Mouse (Mus musculus): ENCODE data around the gene Chd2. TPM values are rescaled to one million over a fixed set of nuclear protein-coding genes. Genes with fewer than 3 reads are reported as not detected.

Gene Chd2
- total RNA-seq (2014; rRNA removed) (34.0 and 34.4 TPM in 2 replicates), polyA plus RNA-seq (2015; fragmentation: Nextera tagmentation; extraction: Ambion mirVana) (33.2 and 43.8 TPM in 2 replicates)

DNA sequence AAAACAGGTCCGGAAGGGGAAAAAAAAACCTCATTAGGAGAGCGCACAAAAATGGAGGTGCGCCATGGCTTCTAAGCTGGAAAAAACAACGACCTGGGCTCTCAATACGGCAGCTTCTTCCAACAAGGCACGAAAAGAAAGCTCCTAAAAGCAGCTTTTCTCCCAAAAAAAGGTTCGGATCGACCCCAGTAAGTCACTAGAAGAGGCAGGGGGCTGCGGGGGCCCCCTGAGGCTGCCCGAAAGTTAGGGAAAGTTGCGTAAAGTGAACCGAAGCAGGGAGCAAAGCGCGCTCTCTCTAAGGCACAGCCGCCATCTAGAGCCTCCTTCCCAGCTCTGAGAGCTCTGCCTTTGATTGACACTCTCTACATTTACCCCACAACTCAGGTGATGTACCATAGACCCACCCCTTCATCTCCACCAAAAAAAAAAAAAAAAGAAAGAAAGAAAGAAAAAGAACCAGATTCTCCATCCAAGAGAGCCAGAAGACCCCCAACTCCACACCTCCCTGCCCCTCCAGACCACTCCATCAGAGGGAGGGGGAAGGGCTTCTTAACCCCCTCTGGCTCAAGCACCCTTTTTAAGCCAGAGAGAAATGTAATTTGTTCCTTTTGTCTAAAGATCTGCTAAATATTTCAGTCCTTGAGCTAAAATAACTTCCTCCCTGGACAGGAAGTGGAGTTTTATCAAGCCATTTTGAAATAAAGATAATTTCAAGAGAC is at the start of gene Chd2:
Chd2 (minus strand) TSS at position 419 of the 719 bp plus-strand sequence.
- ATAC-seq (ENCODE audit: low FRiP score) = 0 out of 2 replicates have a peak, but pooled peaks have one; percentile 31
- under 1% methylated on average over 15 of the region's 15 CpGs for WGBS
- no peak for TF ChIP-seq CTCF (IDR thresholded peaks at IDR 0.05)
- DNase-seq (ENCODE audit: low spot score) = peak; percentile 87
- H3K9me3 ChIP-seq (ENCODE audit: low read length) = no peaks in the 10 kb centered on the region
- peak within 1 kb of the TSS; percentile 45 for H3K4me3 ChIP-seq (ENCODE audit: low read depth, low read length)
- H3K36me3 ChIP-seq (ENCODE audit: insufficient read depth, low read length) = no peaks in the 10 kb centered on the region
- no peaks in the 10 kb centered on the region for H3K4me1 ChIP-seq (ENCODE audit: insufficient read depth, low read length)
- peak within 1 kb of the TSS; percentile 90 for H3K27ac ChIP-seq (ENCODE audit: low read depth, low read length)
- peak within 1 kb of the TSS; percentile 48 for H3K4me2 ChIP-seq (ENCODE audit: low read depth, low read length, poor library complexity, severe bottlenecking)
- H3K9ac ChIP-seq (replicated peaks; ENCODE audit: low read length, poor library complexity, severe bottlenecking) = peak within 1 kb of the TSS; percentile 70
- no peaks in the 10 kb centered on the region for H3K27me3 ChIP-seq (ENCODE audit: insufficient read depth, low read length)

DNA sequence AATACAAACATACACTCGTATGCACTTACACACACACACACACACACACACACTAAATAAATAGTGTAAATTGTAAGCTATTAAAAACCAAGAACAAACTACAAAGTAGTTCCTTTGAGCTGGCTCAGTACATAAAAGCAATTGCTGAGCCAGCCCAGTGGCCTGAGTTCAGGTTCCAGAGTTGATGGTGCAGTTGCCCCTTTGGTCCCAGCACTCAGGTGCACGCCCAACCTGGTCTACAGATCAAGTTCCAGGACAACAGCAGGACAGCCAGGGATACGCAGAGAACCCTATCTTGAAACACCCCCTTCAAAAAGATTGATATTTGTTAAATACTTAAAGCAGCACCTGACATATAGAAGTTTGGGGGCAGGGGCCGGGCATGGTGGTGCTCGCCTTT is 49.1 kb upstream of the Chd2 start:
- no peaks in the 10 kb centered on the region for H3K27me3 ChIP-seq (ENCODE audit: insufficient read depth, low read length)
- H3K36me3 ChIP-seq (ENCODE audit: insufficient read depth, low read length) = no peaks in the 10 kb centered on the region
- H3K4me3 ChIP-seq (ENCODE audit: low read depth, low read length) = no peak overlapping the region
- H3K9ac ChIP-seq (replicated peaks; ENCODE audit: low read length, poor library complexity, severe bottlenecking) = no peak overlapping the region
- 94% methylated on average over 5 of the region's 5 CpGs for WGBS
- H3K27ac ChIP-seq (ENCODE audit: low read depth, low read length) = no peak overlapping the region
- no peaks in the 10 kb centered on the region for H3K9me3 ChIP-seq (ENCODE audit: low read length)
- TF ChIP-seq CTCF (IDR thresholded peaks at IDR 0.05) = no peak
- no peak overlapping the region for H3K4me2 ChIP-seq (ENCODE audit: low read depth, low read length, poor library complexity, severe bottlenecking)
- peaks cover 12% of the 10 kb centered on the region for H3K4me1 ChIP-seq (ENCODE audit: insufficient read depth, low read length)
- DNase-seq (ENCODE audit: low spot score) (no peak), ATAC-seq (ENCODE audit: low FRiP score) (no peak)

DNA sequence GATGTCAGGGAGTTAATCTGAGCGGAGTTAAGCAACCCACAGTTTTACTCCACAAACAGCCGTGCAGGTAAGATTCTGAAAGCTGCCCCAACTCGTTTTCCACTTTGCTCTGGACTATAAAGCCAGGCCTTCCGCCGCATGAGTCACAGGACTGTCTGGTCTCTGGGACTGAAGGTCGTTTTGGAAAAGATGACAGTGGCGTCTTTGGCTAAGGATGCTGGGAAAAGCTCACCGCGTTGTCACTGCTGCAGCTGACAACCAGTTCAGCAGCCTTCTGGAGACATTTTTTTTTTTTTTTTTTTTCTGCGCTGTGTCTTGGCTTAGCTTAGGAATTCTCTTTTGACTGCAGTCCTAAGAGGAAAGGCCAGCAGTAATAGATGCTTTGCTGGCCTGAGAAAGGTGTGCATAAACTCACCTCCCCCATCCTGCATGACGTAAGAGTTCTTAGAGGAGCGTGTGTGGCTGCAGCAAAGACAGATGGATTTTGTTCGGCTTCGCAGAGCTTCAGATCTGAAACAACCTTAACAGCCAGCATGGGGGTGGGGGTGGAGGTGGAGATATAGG is 47.7 kb upstream of the Chd2 start:
- Histone ChIP-seq H3K9ac (replicated peaks; ENCODE audit: low read length, poor library complexity, severe bottlenecking) (no peak overlapping the region), H3K27me3 (ENCODE audit: insufficient read depth, low read length) (no peaks in the 10 kb centered on the region), H3K36me3 (ENCODE audit: insufficient read depth, low read length) (no peaks in the 10 kb centered on the region), H3K4me1 (ENCODE audit: insufficient read depth, low read length) (peaks cover 12% of the 10 kb centered on the region; the same call in 1 of the 2 replicates), H3K4me2 (ENCODE audit: low read depth, low read length, poor library complexity, severe bottlenecking) (no peak overlapping the region), H3K9me3 (ENCODE audit: low read length) (no peaks in the 10 kb centered on the region), H3K27ac (ENCODE audit: low read depth, low read length) (peak overlapping the region; percentile 65), H3K4me3 (ENCODE audit: low read depth, low read length) (no peak overlapping the region)
- no peak for TF ChIP-seq CTCF (IDR thresholded peaks at IDR 0.05)
- DNase-seq (ENCODE audit: low spot score) (peak; percentile 67), ATAC-seq (ENCODE audit: low FRiP score) (peak; percentile 50)
- 39% methylated on average over 14 of the region's 14 CpGs for WGBS

DNA sequence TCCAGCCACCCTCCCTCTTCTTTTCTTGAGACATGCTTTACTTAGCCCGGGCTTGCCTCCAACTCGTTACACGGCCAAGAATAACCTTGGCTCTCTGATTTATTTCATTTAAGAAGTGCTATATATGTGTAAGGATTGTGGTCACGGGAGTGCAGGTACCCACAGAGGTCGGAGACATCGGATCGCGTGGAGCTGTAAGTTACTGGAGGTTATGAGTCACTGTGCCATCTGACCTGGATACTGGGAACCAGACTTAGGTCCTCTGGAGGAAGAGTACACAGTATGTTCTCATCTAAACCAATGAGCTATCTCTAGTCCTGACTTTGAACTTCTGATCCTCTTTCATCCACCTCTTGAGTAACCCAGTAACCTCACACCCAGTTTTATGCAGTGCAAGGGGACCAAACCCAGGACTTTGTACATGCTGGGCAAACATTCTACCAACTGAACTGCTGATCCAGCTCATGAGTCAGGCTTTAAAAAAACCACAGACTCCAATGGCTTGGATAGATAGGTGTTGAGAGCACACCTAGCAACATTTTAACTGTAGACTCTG is 46.8 kb upstream of the Chd2 start:
- no peaks in the 10 kb centered on the region for H3K36me3 ChIP-seq (ENCODE audit: insufficient read depth, low read length)
- H3K9ac ChIP-seq (replicated peaks; ENCODE audit: low read length, poor library complexity, severe bottlenecking) = no peak overlapping the region
- H3K4me1 ChIP-seq (ENCODE audit: insufficient read depth, low read length) = peaks cover 9% of the 10 kb centered on the region; the same call in 1 of the 2 replicates
- WGBS = 90% methylated on average over 8 of the region's 8 CpGs
- H3K9me3 ChIP-seq (ENCODE audit: low read length) = no peaks in the 10 kb centered on the region
- H3K27ac ChIP-seq (ENCODE audit: low read depth, low read length) = peak overlapping the region; percentile 65; the same call in 1 of the 2 replicates
- no peak for DNase-seq (ENCODE audit: low spot score)
- H3K4me3 ChIP-seq (ENCODE audit: low read depth, low read length) = no peak overlapping the region
- no peak for TF ChIP-seq CTCF (IDR thresholded peaks at IDR 0.05)
- H3K4me2 ChIP-seq (ENCODE audit: low read depth, low read length, poor library complexity, severe bottlenecking) = no peak overlapping the region
- H3K27me3 ChIP-seq (ENCODE audit: insufficient read depth, low read length) = no peaks in the 10 kb centered on the region
- no peak for ATAC-seq (ENCODE audit: low FRiP score)

DNA sequence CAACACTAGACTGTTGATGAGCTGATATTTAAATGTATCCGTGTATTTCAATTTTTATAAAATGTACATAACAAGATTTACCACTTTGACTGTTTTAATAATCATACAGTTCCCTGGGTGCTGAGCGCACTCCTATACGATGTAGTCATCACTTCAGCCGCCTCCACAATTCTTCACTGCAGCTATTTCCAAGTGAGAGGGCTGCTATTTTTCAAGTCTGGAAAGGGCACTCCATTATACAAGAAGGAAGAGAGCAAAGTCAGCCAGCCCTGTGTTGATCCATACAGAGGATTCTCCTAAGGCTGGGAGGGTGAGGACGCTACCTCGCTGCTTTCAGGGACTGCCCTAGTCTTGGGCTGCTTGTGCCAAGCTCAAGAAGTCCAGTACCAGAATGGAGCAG is 45.1 kb upstream of the Chd2 start:
- DNase-seq (ENCODE audit: low spot score) (no peak), ATAC-seq (ENCODE audit: low FRiP score) (no peak)
- no peak overlapping the region for H3K27ac ChIP-seq (ENCODE audit: low read depth, low read length)
- no peaks in the 10 kb centered on the region for H3K27me3 ChIP-seq (ENCODE audit: insufficient read depth, low read length)
- no peaks in the 10 kb centered on the region for H3K9me3 ChIP-seq (ENCODE audit: low read length)
- TF ChIP-seq CTCF (IDR thresholded peaks at IDR 0.05) = no peak
- H3K9ac ChIP-seq (replicated peaks; ENCODE audit: low read length, poor library complexity, severe bottlenecking) = no peak overlapping the region
- H3K4me3 ChIP-seq (ENCODE audit: low read depth, low read length) = no peak overlapping the region
- 90% methylated on average over 6 of the region's 6 CpGs for WGBS
- no peaks in the 10 kb centered on the region for H3K36me3 ChIP-seq (ENCODE audit: insufficient read depth, low read length)
- no peak overlapping the region for H3K4me2 ChIP-seq (ENCODE audit: low read depth, low read length, poor library complexity, severe bottlenecking)
- H3K4me1 ChIP-seq (ENCODE audit: insufficient read depth, low read length) = peaks cover 9% of the 10 kb centered on the region; the same call in 1 of the 2 replicates

DNA sequence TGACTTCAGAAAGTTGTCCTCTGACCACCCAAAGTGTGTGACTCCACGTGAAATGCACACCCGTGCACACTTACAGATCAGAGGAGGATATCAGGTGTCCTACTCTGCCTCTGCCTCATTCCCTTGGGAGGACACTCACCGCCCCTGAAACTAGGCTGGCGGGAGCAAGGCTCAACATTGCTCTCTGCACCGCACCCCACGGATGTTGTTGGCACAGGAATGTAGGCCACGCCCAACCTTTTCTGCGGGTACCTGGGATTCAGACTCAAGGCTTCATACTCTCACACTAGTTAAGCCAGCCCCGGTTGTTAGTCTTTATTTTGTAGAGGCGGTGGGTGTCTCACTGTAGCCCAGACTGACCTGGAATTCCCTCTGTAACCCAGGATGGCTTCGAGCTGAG is 44.6 kb upstream of the Chd2 start:
- no peak for ATAC-seq (ENCODE audit: low FRiP score)
- H3K4me1 ChIP-seq (ENCODE audit: insufficient read depth, low read length) = peaks cover 9% of the 10 kb centered on the region; the same call in 1 of the 2 replicates
- WGBS = 79% methylated on average over 11 of the region's 11 CpGs

More for the DNA sequence above, 44.6 kb upstream of the Chd2 start:
- no peak for TF ChIP-seq CTCF (IDR thresholded peaks at IDR 0.05)
- H3K27ac ChIP-seq (ENCODE audit: low read depth, low read length) = no peak overlapping the region
- no peaks in the 10 kb centered on the region for H3K27me3 ChIP-seq (ENCODE audit: insufficient read depth, low read length)
- no peak overlapping the region for H3K4me2 ChIP-seq (ENCODE audit: low read depth, low read length, poor library complexity, severe bottlenecking)
- no peak for DNase-seq (ENCODE audit: low spot score)
- no peak overlapping the region for H3K9ac ChIP-seq (replicated peaks; ENCODE audit: low read length, poor library complexity, severe bottlenecking)
- H3K4me3 ChIP-seq (ENCODE audit: low read depth, low read length) = no peak overlapping the region
- no peaks in the 10 kb centered on the region for H3K36me3 ChIP-seq (ENCODE audit: insufficient read depth, low read length)
- no peaks in the 10 kb centered on the region for H3K9me3 ChIP-seq (ENCODE audit: low read length)
